Mouse (Mus musculus) kidney, postnatal 14 days (tissue): ENCODE results near the gene Mrvi1.
A peak's percentile ranks its signal among the peaks of the same experiment; 100 is the strongest.
"Not testable (repeated sequence)": the region's sequence is repeated elsewhere in the genome, so short reads cannot be mapped to it uniquely, and the experiment has no call there.

Experiments used
- DNase-seq: peaks from one replicate; pipeline ENCODE4 v3.0.0; 2022; ENCODE audit warnings: mixed read lengths

Mrvi1 gene

DNA sequence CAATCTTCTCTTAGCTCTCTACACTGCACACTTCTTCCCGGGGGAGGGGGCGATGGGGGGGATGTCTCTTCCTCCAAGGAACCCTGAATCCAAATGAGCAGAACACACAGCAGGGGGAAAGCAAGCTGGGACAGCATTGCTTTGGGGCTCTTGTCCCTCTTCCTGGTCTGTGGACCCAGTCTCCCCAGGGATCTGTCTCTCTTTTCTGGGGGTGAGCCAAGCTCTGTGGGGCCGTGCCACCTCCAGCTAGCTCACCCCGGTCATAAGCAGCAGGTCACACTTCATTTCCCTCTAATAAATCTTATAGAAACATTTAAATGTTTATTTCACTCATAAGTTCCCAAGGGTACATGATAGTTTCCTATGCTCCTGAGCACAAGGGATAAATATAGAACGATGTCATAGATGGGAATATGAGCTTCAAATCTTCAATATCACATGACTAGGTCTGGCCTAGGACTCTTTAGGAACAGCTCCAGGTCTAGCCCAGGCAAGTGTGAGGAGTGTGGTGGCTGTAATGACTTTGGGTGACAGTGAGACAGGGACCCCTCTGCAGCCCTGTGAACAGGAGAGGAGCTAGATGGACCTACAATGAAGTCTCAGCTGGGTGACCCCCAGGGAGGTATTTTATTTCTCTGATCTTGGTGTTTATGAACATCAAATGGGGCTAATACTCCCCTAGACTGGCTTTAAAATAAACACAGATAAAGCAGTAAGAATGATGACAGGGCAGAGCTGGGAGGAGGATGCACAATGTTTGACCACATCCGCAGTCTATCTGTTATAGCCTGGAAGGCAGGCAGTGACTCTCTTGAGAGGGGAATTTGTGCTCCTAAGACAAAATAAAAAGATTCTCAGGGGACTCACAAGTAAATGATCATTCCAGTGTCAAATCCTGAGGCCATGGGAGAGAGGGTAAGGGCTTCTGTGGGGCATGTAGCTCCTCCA lies 46.2 kb downstream of the Mrvi1 start:
- DNase-seq = no peak

DNA sequence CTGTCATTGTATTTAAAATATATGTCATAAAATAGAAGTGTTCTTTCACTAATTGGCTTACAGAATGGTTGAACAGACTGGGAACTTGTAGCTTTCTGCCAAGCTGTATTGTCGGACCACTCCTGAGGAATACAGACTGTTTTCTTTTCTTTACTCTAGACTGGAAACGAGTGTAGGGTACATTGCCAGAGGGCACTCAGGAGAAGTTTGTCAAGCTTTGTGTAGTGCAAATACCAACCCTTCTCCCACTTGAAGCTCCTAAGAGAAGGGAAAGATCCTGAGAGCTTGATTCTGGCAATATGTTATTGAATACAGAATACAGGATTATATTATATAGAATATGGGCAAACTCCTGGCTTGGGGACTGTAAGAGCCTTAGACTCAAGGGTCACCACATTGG lies 48.3 kb downstream of the Mrvi1 start:
- no peak for DNase-seq

DNA sequence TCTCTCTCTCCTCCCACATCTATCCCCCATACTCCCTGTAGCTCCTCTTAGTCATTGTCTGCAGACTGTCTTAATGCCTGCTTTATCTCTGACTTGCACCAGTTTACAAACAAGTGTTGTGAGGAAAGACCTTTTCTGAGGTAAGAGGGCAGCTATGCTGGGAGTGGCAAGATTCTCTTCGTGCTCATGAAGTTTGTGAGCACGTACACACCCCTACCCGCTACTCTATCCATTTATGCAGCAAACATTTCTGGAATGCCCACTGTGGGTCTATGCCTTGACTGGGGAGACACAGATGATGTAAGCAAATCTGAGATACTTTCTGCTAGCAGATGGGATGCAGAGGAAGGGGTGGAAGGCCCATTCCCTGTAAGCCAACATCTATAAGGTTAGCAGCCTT lies 48.9 kb downstream of the Mrvi1 start:
- DNase-seq = no peak

DNA sequence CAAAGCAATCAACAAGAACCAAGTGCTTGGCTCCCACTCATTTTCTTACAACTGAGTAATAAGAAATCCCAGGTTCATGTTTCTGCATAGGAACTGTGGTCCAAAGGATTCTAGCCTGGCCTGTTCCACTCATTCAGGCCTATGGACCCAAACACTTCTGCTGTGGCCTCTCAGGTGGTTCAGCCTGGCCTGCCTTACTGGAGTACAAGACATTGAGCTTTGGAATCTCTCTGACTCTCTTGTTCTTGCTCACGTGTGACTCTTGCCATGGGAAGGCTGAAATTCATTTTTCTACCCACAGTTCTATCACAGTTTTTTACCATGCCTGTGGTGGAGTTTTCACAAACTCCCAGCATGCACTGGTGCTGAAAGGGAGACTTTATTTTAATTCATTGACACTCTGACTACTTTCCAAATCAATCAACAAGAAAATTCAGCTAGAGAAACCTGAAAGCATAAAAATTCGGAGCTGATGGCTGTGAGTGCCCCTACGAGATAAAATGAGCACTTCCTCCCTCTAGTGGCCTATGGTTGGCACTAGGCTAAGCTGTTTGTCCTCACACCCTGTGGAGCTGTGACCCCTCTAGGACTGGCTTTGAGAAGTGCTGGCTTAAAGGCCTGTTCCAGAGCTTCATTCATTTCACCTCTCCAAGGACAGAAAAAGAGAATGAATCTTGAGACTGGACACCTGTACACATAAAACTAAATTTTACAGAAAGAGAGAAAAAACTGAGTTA lies 52.0 kb downstream of the Mrvi1 start:
- DNase-seq = peak; percentile 70

DNA sequence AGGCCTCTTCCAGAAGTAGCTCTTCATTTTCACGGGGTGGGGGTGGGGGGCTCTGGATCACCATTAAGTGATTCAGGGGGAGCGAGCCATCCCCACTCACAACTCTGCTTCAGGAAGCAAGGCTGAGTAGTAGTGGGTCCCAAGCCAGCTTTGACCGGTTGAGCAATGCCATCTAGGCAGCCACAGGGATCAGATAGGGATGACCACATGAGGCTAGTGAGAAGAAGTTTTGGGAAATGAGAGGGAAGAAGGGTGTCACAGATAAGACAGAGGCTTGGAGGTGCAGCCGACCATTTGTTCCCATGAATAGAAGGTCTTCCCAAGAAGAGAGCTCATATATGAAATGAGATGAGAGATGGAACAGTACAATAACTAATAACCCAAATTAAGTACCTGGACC lies 55.7 kb downstream of the Mrvi1 start:
- DNase-seq = no peak

DNA sequence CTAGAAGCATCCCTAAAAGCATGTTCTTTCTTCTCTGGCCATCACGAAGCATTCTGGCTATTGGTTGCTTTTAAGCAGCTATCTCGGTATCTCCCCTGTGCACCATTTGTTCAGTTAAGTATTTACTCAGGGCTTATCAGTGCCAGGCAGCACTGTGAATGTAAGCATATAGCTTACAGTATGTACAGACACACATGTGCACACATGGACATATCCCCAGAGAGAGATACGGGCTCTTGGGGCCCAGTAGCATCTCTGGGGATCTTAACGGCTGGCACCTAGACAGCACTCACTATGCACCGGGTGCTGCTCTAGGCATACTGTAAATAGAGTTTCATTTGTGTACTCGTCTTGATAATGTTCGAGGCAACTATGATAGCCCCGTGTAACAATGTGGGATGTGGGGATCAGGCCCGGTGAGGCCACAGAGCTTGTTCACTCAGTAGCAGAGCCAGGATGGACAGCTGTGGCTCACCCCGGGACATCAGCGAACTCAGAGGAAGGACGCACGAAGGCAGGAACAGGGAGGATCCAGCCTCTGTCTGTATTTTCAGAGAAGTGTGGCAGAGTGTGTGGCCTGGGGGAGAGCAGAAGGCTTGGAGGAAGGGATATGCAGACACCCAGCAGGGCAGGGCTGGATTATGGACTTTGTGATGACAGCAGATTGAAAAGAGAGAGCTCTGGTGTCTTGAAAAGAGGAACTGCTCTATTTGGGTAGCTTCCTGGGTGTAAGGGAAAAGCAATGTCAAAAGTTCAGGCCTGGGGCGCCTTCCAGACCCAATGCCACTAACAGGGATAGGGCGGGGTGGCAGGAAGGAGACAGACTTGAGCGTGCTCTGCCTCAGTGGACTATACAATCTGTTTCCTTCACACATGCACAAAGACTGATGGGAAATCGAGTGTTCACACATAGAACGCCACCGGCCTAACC lies 61.7 kb downstream of the Mrvi1 start:
- no peak for DNase-seq

DNA sequence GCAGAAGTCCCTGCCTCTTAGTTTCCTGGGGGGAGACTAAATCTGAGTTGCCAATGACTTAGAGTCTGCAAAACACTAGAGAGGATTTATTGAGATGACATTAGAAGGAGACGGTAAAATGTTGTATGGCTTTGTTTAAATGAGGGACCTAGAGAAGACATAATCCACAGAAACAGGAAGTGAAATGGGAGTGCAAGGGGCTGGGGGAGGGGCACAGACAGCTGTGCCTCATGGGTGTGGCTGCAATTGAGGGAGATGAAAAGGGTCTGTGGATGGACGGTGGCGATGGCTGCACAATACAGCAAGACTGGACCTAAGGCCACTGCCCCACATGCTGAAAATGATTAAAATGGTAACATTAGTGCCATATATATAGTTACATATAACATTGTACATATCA lies 62.5 kb downstream of the Mrvi1 start:
- no peak for DNase-seq

DNA sequence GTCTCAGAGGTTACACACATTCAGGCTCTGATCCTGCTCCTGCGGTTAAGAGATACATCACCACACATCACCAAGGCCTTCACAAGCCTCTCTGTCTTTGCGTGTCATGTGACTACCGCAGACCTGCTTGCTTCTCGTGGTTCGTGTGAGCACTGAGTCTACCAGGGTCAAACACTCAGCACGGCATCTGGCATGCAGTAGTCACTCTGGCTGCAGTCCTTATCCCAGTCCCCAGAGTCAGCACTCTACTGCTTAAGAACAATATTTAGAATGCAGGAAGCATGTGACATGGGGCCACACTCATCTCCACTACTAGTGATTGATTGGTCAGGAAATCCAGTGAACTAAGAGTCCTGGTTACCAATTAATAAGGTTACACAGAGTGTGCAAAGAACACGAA lies 66.3 kb downstream of the Mrvi1 start:
- no peak for DNase-seq

DNA sequence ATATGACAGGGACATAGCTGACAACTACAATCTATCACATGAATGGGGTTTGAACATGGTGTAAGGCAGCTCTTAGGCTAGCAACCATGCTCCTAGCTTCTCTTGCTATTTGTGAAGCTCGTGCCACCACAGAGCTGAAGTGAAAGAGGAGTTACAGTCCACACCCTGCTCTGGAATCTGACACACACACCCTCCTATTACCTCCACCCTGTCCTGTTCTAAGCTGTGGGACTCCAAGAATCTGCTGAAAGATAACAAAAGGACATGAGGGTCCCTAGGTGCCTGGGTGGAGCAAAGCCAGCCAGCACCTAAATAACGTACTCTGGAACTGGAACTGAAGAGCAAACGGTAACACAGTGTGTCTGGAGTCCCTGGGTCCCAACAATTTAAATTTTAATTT lies 67.7 kb downstream of the Mrvi1 start:
- DNase-seq = no peak

DNA sequence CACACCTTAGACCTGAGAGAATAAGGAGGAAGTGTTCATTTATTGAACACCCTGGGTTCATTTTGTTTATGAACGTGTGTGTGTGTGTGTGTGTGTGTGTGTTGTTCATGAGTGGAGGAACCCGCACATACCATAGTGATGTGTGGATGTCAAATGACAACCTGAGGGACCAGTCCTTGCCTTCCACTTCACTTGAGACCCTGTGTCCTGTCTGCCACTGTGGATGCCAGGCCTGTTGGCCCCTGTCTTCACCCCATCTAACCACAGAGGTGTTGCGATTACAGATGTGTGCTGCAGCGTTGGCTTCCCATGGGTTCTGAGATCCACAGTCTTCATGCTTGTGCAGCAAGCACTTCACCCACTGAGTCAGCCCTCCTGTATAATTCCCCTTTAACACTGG lies 68.5 kb downstream of the Mrvi1 start:
- DNase-seq = no peak

DNA sequence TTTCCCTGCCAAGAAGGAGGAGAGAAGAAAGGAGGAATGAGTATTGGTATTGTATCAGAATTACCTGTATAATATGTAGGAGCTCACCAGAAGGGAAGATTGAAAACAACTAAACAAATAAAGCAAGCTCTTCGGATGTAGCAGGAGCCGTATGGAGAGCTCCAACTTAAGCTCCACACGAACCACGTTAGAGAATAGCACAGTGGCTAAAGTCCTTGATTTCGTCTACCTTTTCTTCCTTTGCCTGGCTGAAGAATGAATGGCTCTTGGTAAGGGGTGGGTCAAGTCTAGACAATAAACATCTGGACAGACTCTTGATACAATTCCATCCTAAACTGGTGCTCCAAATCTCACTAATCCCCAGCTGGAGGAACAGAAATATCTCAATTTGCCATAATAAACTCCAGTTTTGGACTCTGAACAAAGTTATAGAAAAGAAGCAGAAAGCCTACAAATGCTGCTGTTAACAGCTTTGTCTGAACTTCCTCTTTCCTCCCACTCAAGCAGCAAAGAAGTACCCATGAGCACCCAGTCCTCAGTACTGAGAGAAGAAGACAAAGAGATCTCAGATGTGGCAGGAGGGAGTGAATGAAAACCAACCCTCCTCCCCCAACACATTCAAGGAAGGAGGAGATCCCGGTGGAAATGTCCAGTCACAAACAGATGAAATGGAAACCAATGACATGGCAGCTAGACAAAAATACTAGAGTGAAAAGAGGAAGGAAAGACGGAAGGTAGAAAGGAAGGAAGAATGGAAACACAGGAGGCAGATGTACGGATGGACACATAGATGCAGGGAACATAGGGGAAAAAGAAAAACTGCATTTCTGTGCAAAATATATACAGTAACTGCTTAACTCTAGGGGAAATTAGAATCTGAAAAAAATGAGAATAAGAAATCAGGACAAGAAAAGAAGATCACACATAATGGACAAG lies 73.8 kb downstream of the Mrvi1 start:
- DNase-seq = no peak

DNA sequence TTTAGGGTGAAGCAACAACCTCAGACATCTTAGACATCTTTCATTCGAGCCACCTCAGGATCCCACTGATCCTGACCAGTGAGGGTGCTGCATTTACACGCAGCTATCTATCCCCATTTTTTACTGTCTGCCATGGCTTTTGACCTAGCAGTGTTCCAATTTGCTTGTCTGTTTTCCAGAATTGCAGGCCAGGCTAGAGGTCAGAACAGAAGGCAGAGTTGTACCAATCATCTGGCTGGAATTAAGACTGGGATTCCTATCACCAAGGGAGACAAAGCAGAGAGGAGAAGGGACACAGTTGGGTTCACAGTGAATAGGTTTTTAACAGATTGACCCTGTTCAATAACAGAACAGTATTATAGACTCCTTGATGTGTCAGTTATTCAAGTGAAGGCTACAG lies 75.7 kb downstream of the Mrvi1 start:
- DNase-seq = no peak

DNA sequence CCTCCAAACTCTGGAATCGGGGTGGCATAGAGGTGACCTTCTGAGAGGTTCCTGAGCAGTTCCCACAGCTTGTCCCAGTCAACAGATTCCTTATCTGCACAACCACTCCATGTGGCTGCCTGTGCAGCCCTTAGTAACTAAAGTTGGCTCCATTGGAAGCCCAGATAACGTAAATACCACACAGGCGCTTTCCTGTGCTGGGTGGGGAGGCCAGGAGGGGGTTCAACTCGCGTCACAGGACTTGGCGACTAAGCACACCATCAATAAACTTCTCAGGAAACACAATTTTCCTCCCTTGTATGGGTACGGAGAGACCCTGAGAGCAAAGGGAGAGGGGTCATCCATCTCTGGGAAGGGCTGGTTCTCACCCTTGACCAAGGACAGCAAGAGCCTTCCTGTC lies 79.0 kb downstream of the Mrvi1 start:
- DNase-seq = peak; percentile 41

DNA sequence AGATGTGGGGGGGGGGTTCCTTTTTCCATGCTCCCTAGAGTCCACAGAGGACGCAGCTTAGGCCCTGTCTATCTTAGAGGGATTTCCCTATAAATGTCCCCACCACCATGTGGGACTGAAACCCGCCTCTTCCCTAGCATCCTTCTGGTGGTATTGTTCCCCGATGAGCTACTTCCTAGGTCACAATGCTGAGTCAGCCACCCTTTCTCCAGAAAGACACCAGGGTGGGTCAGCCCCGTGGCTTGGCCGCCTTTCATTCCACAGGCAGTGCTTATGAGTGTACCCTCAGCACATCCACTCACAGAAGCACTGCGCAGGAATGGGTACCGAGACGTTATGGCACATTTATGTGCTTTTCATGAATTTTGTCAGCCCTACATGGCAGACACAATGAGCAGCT lies 85.1 kb downstream of the Mrvi1 start:
- DNase-seq = no peak

DNA sequence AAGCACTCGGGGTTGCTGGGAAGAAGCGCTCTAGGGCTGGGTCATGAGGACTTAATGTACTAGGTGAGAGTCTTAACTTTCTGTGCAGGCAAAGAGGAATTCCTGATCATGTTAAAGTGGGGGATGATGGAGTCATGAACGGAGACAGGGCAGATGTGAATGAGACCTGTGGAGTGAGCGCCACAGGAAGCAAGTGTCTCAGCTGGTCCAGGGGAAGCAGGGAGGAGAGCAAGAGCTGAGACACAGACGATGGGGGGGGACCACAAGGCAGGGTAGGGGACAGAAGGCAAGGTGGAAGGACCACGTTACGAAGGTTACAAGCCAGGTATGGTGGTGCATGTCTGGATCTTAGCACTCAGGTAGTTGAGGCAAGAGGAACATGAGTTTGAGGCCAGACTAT lies 85.8 kb downstream of the Mrvi1 start:
- no peak for DNase-seq

DNA sequence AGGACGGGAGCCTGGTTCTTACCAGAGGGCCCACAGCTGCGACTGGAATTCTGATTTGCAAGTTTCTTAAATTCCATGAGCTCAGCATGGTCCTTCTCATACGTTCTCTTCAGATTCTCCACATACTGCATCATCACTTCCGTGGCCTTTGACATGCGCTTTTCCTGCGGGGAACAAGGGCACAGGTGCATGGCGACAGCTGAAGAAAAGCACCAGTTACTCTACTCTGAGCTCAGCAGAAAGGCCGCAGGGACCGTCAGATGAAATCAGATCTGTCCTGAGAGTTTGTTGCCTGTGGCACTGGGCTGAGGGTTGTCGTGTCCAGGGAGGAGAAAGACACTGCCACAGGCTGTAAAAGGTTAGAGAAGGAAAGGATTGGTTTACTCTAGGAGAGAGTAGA lies 86.5 kb downstream of the Mrvi1 start:
- DNase-seq = not testable (repeated sequence)

DNA sequence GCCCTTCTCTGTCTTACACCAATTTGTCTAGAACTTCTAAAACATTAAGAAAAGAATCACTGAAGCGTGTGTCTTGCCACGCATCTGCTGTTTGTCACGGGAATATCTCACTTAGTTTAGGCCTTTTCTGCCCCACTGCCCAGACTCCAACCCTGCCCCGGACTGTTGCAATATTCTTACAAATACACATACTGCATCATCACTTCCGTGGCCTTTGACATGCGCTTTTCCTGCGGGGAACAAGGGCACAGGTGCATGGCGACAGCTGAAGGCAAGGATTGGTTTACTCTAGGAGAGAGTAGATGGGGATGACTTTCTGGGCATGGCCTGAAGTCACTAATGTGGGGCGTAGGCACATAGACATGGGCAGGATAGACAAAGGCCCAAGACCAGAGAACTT lies 87.6 kb downstream of the Mrvi1 start:
- no peak for DNase-seq

DNA sequence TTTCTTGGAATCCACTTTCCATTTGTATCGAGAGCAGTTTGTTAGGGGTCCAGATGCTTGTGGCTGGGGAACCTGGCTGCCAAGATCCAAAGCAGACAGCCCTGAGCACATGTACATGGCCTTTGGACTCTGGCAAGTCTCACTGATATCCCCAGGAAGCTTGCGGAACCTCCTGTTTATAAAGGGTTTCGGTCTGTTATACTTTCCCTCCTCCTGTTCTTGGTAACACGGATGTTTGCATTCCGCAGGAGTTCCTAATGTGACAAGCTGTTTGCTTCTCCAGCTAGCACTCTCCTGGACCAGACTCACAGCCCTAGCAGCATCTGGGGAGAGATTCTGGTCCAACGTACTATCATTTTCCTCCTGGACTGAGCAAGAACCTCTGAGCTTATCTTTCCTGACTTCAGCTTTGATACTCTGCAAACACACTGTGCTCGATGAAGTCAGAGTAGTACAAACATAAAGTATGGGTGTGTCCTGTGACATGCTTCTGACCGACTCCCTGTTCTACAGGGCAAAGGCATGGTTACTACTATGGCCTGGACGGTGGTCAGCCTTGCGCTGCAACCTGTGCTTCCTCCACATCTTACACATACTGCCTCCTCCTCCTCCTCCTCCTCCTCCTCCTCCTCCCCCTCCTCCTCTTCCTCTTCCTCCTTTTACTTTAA lies 88.2 kb downstream of the Mrvi1 start:
- peak; percentile 62 for DNase-seq

DNA sequence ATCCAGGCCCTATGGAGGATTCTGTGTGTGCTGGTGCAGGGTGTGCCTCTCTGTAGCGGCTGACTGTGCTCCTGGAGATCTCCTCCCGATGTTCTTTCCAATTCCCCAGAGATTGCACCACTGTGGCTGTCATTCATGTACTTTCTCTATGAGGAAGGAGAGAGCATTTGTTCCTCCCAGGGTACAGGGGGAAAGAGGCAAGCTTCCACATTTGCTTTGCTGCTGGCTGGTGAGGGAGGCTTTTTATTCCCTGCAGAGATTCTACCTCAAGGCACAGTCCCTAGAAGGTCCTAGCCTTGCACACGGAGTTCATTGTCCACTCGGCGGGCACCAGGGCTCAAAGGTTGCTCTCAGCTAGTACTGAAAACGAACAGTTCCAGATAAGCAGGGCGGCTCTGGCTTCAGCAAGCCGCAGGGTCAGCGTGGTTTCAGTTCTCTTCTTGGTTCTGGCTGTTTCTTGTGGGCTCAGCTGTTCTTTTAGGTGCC lies 90.7 kb downstream of the Mrvi1 start:
- peak; percentile 79 for DNase-seq

DNA sequence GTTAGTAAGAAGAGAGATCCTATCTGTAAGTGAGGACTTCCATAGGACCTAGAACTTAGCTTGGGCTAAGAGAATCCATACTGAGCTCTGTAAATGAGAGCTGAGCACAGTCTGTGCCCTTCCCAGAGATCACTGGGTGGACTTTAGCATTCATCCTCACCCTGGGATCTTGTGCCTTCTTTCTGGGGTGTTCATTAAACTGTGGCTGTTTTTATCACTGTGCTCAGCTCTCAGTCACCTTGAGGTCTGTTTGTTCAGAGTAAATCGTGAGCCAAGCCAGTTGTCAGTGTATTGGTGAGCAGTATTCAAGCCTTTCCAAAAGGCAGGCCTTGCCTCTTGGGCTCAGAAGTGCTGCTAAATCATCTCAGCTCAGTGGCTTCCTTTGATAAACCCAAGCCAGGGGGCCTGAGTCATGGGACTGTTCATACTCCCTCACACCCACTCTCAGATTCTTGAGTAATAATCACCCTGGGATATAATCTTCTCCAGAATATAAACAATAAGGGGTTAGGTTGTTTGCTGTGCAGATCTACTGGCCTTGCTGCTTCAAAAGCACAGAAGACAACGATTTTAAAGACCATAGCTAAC lies 100.4 kb downstream of the Mrvi1 start:
- peak; percentile 40 for DNase-seq

DNA sequence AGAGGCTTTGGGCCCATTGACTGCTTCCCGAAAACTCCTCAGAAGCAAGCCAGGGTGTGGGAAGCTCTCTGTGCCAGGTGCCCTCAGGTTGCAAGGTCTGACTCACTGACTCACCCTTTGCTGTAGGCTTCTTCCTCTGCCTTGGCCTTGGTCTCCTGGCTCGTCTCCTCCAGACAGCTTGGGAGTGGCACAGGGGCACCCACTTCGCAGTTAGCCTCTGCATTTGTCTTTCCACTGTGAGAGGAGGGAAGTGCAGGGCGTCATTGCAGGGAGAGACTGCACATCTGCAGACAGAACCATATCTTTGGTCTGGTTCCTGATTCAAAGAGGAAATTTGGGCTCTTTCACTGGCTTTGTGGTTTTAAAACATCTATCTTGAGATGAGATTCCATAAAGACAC lies 104.2 kb downstream of the Mrvi1 start:
- DNase-seq = no peak
